Mouse (Mus musculus) erythroblast, embryonic 14.5 days (primary cell): ENCODE data around the gene Atp2b2. TPM values are rescaled to one million over a fixed set of nuclear protein-coding genes. Genes with fewer than 3 reads are reported as not detected.

ENCODE experiments used
- H3K27me3 ChIP-seq: 2 replicates; pipeline ENCODE4 v1.6.1; 2012; ENCODE audit warnings: inconsistent platforms; ENCODE audit not compliant: control insufficient read depth
- H3K36me3 ChIP-seq: 2 replicates; pipeline ENCODE4 v1.6.1; 2012; ENCODE audit warnings: mild to moderate bottlenecking, inconsistent platforms; ENCODE audit not compliant: control insufficient read depth
- H3K4me1 ChIP-seq: 2 replicates; pipeline ENCODE4 v1.6.1; 2012; ENCODE audit warnings: inconsistent platforms; ENCODE audit not compliant: control insufficient read depth
- H3K4me3 ChIP-seq: replicated peaks from 2 replicates; pipeline ENCODE3; 2012; ENCODE audit warnings: moderate library complexity, mild to moderate bottlenecking, inconsistent platforms
- H3K9me3 ChIP-seq: 2 replicates; pipeline ENCODE4 v1.6.1; 2012; ENCODE audit warnings: low read length, inconsistent platforms, mixed read lengths; ENCODE audit not compliant: control insufficient read depth
- GATA1 ChIP-seq: IDR thresholded peaks from 2 replicates; pipeline ENCODE4 v1.6.1; 2012; ENCODE audit warnings: low read length, inconsistent platforms, mixed read lengths
- TAL1 ChIP-seq: IDR thresholded peaks from 3 replicates; pipeline ENCODE4 v1.6.1; 2012; ENCODE audit warnings: low read length, inconsistent platforms, mixed read lengths
- polyA plus RNA-seq: library from polyadenylated mRNA; stranded (reverse); fragments of >175 nt; gene quantifications from 2 replicates; pipeline ENCODE4 v1.2.3, GENCODE M21; 2012

The Atp2b2 gene
- polyA plus RNA-seq, 1 experiment = not detected

DNA sequence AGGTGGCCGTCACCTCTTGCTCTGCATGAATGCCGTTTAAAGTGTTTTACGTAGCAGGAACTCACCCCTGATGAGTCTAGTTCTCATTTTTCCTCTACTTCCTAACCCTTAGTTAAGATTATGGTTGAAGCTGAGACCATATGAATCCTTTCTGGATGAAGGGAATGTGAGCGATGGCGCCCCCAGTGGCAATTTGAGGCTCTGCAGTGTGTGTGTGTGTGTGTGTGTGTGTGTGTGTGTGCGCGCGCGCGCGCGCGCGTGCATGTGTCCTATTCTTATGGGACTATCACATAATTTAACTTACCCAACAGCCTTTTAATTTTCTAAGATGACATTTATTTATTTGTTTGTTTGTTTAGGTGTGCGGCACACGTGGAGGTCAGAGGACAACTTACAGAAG, 131.3 kb downstream of the Atp2b2 start:
- H3K4me1 ChIP-seq = no peaks in the 10 kb centered on the region
- no peaks in the 10 kb centered on the region for H3K27me3 ChIP-seq
- TF ChIP-seq TAL1 (no peak), GATA1 (no peak)
- no peak overlapping the region for H3K4me3 ChIP-seq
- H3K9me3 ChIP-seq = no peaks in the 10 kb centered on the region
- H3K36me3 ChIP-seq = no peaks in the 10 kb centered on the region

GRCm38 (mm10) chr6:113910411-113911055, 131.9 kb downstream of the Atp2b2 start:
- Histone ChIP-seq H3K27me3 (no peaks in the 10 kb centered on the region), H3K4me1 (no peaks in the 10 kb centered on the region), H3K9me3 (no peaks in the 10 kb centered on the region), H3K36me3 (no peaks in the 10 kb centered on the region), H3K4me3 (no peak overlapping the region)
- no peak for TF ChIP-seq TAL1
- no peak for TF ChIP-seq GATA1

- Histone ChIP-seq H3K9me3 (no peaks in the 10 kb centered on the region), H3K27me3 (no peaks in the 10 kb centered on the region), H3K36me3 (no peaks in the 10 kb centered on the region), H3K4me3 (no peak overlapping the region), H3K4me1 (no peaks in the 10 kb centered on the region)
- TF ChIP-seq TAL1 (no peak), GATA1 (no peak)
Observed at GRCm38 (mm10) chr6:113909836-113910235, 132.6 kb downstream of the Atp2b2 start.

- Histone ChIP-seq H3K9me3 (no peaks in the 10 kb centered on the region), H3K4me1 (no peaks in the 10 kb centered on the region), H3K36me3 (no peaks in the 10 kb centered on the region), H3K27me3 (no peaks in the 10 kb centered on the region), H3K4me3 (no peak overlapping the region)
- TF ChIP-seq TAL1 = no peak
- TF ChIP-seq GATA1 = no peak
Observed at GRCm38 (mm10) chr6:113908066-113908465, 134.3 kb downstream of the Atp2b2 start.

- H3K27me3 ChIP-seq = no peaks in the 10 kb centered on the region
- H3K36me3 ChIP-seq = no peaks in the 10 kb centered on the region
- no peaks in the 10 kb centered on the region for H3K4me1 ChIP-seq
- no peaks in the 10 kb centered on the region for H3K9me3 ChIP-seq
- TF ChIP-seq TAL1 (no peak), GATA1 (no peak)
- H3K4me3 ChIP-seq = no peak overlapping the region
Observed at GRCm38 (mm10) chr6:113904406-113904805, 138.0 kb downstream of the Atp2b2 start.

GRCm38 (mm10) chr6:113896023-113896422, 146.4 kb downstream of the Atp2b2 start:
- H3K9me3 ChIP-seq = no peaks in the 10 kb centered on the region
- no peaks in the 10 kb centered on the region for H3K36me3 ChIP-seq
- TF ChIP-seq TAL1 (no peak), GATA1 (no peak)
- peaks cover 9% of the 10 kb centered on the region for H3K27me3 ChIP-seq
- H3K4me3 ChIP-seq = no peak overlapping the region
- H3K4me1 ChIP-seq = no peaks in the 10 kb centered on the region

- Histone ChIP-seq H3K4me3 (no peak overlapping the region), H3K36me3 (no peaks in the 10 kb centered on the region), H3K27me3 (peaks cover 28% of the 10 kb centered on the region), H3K4me1 (no peaks in the 10 kb centered on the region), H3K9me3 (no peaks in the 10 kb centered on the region)
- TF ChIP-seq GATA1 (no peak), TAL1 (no peak)
Observed at GRCm38 (mm10) chr6:113894008-113894407, 148.4 kb downstream of the Atp2b2 start.

DNA sequence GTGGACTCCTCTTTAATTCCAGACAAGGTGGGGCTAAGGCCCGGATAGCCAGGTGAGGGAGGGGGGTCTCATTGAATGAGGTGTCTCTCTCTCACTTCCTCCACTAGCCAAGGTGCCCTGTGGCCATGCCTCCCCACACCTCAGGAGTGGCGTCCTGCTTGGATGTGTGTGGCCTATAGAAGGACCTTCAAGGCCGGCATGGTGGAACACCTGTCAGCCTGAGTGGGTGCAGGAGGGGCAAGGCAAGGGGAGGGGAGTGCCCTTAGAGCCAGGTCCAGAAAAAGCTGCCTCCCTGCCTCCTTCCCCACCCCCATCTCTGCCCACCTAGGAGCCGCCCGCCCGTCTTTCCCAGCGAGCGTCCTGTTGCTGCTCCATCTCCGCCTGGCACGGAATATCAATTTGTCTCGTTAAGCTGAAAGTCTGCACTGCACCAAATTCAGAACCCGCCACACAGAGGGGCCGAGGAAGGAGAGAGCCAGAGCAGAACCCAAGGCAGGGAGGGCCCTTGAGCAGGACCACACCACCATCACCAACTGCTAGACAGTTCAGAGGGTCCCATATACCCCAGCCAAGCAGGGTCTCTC, 150.2 kb downstream of the Atp2b2 start:
- no peaks in the 10 kb centered on the region for H3K4me1 ChIP-seq
- no peak overlapping the region for H3K4me3 ChIP-seq
- peaks cover 28% of the 10 kb centered on the region for H3K27me3 ChIP-seq
- H3K9me3 ChIP-seq = no peaks in the 10 kb centered on the region
- TF ChIP-seq GATA1 (no peak), TAL1 (no peak)
- H3K36me3 ChIP-seq = no peaks in the 10 kb centered on the region

GRCm38 (mm10) chr6:113891225-113891967, 151.0 kb downstream of the Atp2b2 start:
- no peaks in the 10 kb centered on the region for H3K9me3 ChIP-seq
- H3K4me3 ChIP-seq = peak overlapping the region; percentile 26
- no peaks in the 10 kb centered on the region for H3K36me3 ChIP-seq
- H3K27me3 ChIP-seq = peaks cover 28% of the 10 kb centered on the region
- H3K4me1 ChIP-seq = no peaks in the 10 kb centered on the region
- TF ChIP-seq TAL1 (no peak), GATA1 (no peak)
